Mouse (Mus musculus) liver, postnatal 0 days (tissue): ENCODE data around the gene Trit1.

ENCODE experiments used
- CTCF ChIP-seq: sonication (generic); IDR thresholded peaks from 2 replicates; pipeline ENCODE4 v1.5.1; 2016; ENCODE audit warnings: antibody characterized with exemption, low read depth
- EP300 ChIP-seq: IDR thresholded peaks from 2 replicates; pipeline ENCODE4 v1.6.1; 2016; ENCODE audit warnings: antibody characterized with exemption, low read depth, mild to moderate bottlenecking

- TF ChIP-seq CTCF (no peak), EP300 (no peak)
These were observed 28.4 kb downstream of the Trit1 start for GRCm38 (mm10) chr4:123044842-123045241.
